In the genomic region with DNA sequence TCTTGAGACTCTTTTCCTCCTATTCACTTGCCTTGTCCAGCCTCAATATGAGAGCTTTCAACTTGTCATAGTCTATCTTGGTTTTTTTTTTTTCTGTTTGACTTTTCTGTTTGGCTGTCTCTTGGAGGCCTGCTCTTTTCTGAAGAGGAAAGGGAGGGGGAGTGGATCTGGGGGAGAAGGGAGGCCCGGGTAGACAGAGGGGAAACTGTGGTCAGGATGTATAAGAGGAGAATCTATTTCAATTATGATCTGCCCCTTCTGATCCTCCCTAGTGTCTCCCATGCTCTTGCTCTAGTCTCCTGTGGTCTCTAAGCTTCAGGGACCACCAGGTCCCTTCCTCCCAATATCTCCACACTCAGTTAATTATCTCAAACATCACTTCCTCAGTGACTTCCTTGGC, we compare ENCODE assay signal across 18 mouse cellular contexts. TPM values are rescaled to one million over a fixed set of nuclear protein-coding genes. Genes with fewer than 3 reads are reported as not detected.
DNase-seq lines count a peak whose midpoint lies in the region; ATAC-seq and TF ChIP-seq lines count a peak whose summit lies in the region.
"Had no signal": no experiment of that assay in that cellular context is flagged by ENCODE, and none has a peak within 500 bp of the region (broad histone marks: within the 10 kb centered on the region; RNA-seq: fewer than 3 reads in every experiment).

No protein-coding gene starts in this region.

- H3K27me3 ChIP-seq in kidney, adult 2 months (replicated peaks; ENCODE audit: control insufficient read depth, insufficient read depth, low read length): no peaks in the 10 kb centered on the region
- no peaks in the 10 kb centered on the region for H3K27me3 ChIP-seq in intestine, embryonic 16.5 days (replicated peaks; ENCODE audit: control insufficient read depth, insufficient read depth, low read length)
- H3K27me3 ChIP-seq: heart, embryonic 12.5 days had no signal

- TF ChIP-seq CTCF in kidney, adult 2 months (conservative IDR thresholded peaks at IDR 0.05; ENCODE audit: insufficient read depth, insufficient read length, low read depth, low read length): no peak

- ATAC-seq in CD4-positive, CD25-positive, alpha-beta regulatory T cell, adult 4 months: peak; percentile 67
- peak; percentile 81 for ATAC-seq in common myeloid progenitor, adult 5-6 weeks (replicated peaks; ENCODE audit: low read depth, poor library complexity, severe bottlenecking)
- no peak for ATAC-seq in intestine, embryonic 16.5 days
- ATAC-seq: forebrain, embryonic 16.5 days had no signal

- TF ChIP-seq POLR2A in kidney, adult 2 months (IDR thresholded peaks at IDR 0.05; ENCODE audit: low read depth, low read length): no peak

- H3K4me1 ChIP-seq in kidney, adult 2 months (ENCODE audit: control insufficient read depth, insufficient read depth, low read length): no peaks in the 10 kb centered on the region
- H3K4me1 ChIP-seq in intestine, embryonic 16.5 days (ENCODE audit: control insufficient read depth, insufficient read depth, low read length): no peaks in the 10 kb centered on the region
- H3K4me1 ChIP-seq: embryonic facial prominence, embryonic 13.5 days; forebrain, embryonic 12.5 days; heart, embryonic 12.5 days; hindbrain, embryonic 10.5 days had no signal

- 40% methylated on average over 1 of the region's 1 CpGs for WGBS in kidney, adult 2 months
- WGBS in intestine, embryonic 16.5 days: 82% methylated on average over 1 of the region's 1 CpGs

- no peak overlapping the region for H3K4me2 ChIP-seq in intestine, embryonic 16.5 days (ENCODE audit: low read depth, low read length)
- H3K4me2 ChIP-seq: embryonic facial prominence, embryonic 13.5 days; forebrain, embryonic 12.5 days; heart, embryonic 12.5 days; hindbrain, embryonic 14.5 days had no signal

- H3K4me3 ChIP-seq in kidney, adult 2 months (ENCODE audit: insufficient read depth, low read depth, low read length): no peak overlapping the region
- H3K4me3 ChIP-seq in intestine, embryonic 16.5 days (ENCODE audit: low read length): no peak overlapping the region
- H3K4me3 ChIP-seq: embryonic facial prominence, embryonic 13.5 days; forebrain, embryonic 12.5 days; heart, embryonic 12.5 days; hindbrain, embryonic 10.5 days had no signal

- DNase-seq in CD4-positive helper T cell, adult 2 months (ENCODE audit: low read depth, low spot score): peak; percentile 38
- no peak for DNase-seq in kidney, adult 2 months
- no peak for DNase-seq in gastrocnemius, adult 8-10 months (ENCODE audit: low spot score in 2 of 2)
- DNase-seq: adrenal gland, postnatal 14 days; B cell, adult 2 months; cerebellum, adult 11-12 months; cerebellum, adult 9-10 months; cerebellum, postnatal 25 days; gastrocnemius, postnatal 25 days had no signal

- H3K27ac ChIP-seq in kidney, adult 2 months (ENCODE audit: insufficient read depth, low read depth, low read length): no peak overlapping the region
- no peak overlapping the region for H3K27ac ChIP-seq in intestine, embryonic 16.5 days (ENCODE audit: low read length)
- H3K27ac ChIP-seq: embryonic facial prominence, embryonic 13.5 days; forebrain, embryonic 12.5 days; hindbrain, embryonic 10.5 days; hindbrain, embryonic 14.5 days had no signal

- no peaks in the 10 kb centered on the region; the same call in 1 of the 2 replicates for H3K36me3 ChIP-seq in kidney, adult 2 months (ENCODE audit: control insufficient read depth, insufficient read depth, low read length)
- 0 out of 2 replicates have a peak, but pooled peaks cover 3% of the 10 kb centered on the region for H3K36me3 ChIP-seq in intestine, embryonic 16.5 days (ENCODE audit: control insufficient read depth, insufficient read depth, low read length)

- no peaks in the 10 kb centered on the region for H3K9me3 ChIP-seq in intestine, embryonic 16.5 days (ENCODE audit: control insufficient read depth, low read length)
- H3K9me3 ChIP-seq: embryonic facial prominence, embryonic 13.5 days; forebrain, embryonic 12.5 days; heart, embryonic 12.5 days; hindbrain, embryonic 10.5 days had no signal

- H3K9ac ChIP-seq in intestine, embryonic 16.5 days (ENCODE audit: low read depth, low read length): no peak overlapping the region
- H3K9ac ChIP-seq: embryonic facial prominence, embryonic 13.5 days; forebrain, embryonic 12.5 days; heart, embryonic 12.5 days; hindbrain, embryonic 14.5 days had no signal

RNA-seq across cellular contexts. Expression of gene Zrsr2, which starts 6.8 kb away (rescaled TPM):
- 10 to 100 TPM; 39.8 to 45.1 TPM for polyA plus RNA-seq in CD4-positive, CD25-positive, alpha-beta regulatory T cell, adult 4 months (2017; shearing (Covaris generic))
- 46.9 and 64.7 TPM in 2 replicates for total RNA-seq in common myeloid progenitor, adult 5-6 weeks (2017)
- polyA plus RNA-seq in kidney, adult 2 months (2012; rRNA removed): 6.2 and 10.5 TPM in 2 replicates
- total RNA-seq in gastrocnemius, adult 8-10 months (2022): 10 to 100 TPM; 12.6 to 21.5 (median 13.6) TPM
- 41.6 and 48.2 TPM in 2 replicates for polyA plus RNA-seq in intestine, embryonic 16.5 days (2015; fragmentation: Nextera tagmentation; extraction: Ambion mirVana)

RNA-seq across cellular contexts. Expression of gene Ap1s2, which starts 42.8 kb away (rescaled TPM):
- 10 to 100 TPM; 15.3 to 22.9 TPM for polyA plus RNA-seq in CD4-positive, CD25-positive, alpha-beta regulatory T cell, adult 4 months (2017; shearing (Covaris generic))
- 9.3 and 16.7 TPM in 2 replicates for total RNA-seq in common myeloid progenitor, adult 5-6 weeks (2017)
- polyA plus RNA-seq in kidney, adult 2 months (2012; rRNA removed): 1.2 and 2.2 TPM in 2 replicates
- 10 to 100 TPM; 20.4 to 36.9 (median 26.4) TPM for total RNA-seq in gastrocnemius, adult 8-10 months (2022)
- 18.0 and 18.5 TPM in 2 replicates for polyA plus RNA-seq in intestine, embryonic 16.5 days (2015; fragmentation: Nextera tagmentation; extraction: Ambion mirVana)
